Mouse (Mus musculus) heart, embryonic 11.5 days (tissue): ENCODE results near the gene Cln6. TPM values are rescaled to one million over a fixed set of nuclear protein-coding genes. Genes with fewer than 3 reads are reported as not detected.
"Not testable (repeated sequence)": the region's sequence is repeated elsewhere in the genome, so short reads cannot be mapped to it uniquely, and the experiment has no call there.

Experiments used
- ATAC-seq: fragments of 200-750 bp; cut with Nextera tagmentation; replicated peaks from 2 replicates; pipeline ENCODE4 v1.8.0; 2017; ENCODE audit warnings: moderate library complexity; ENCODE audit not compliant: insufficient number of reproducible peaks, low FRiP score, low TSS enrichment
- H3K27ac ChIP-seq: fragments of 300-500 bp; sonication (generic); 2 replicates; pipeline ENCODE4 v1.5.1; 2014; ENCODE audit warnings: mild to moderate bottlenecking, low read depth, low read length
- H3K27me3 ChIP-seq: fragments of 300-500 bp; sonication (generic); 2 replicates; pipeline ENCODE4 v1.6.1; 2014; ENCODE audit warnings: mild to moderate bottlenecking, low read length, mixed read lengths; ENCODE audit not compliant: control insufficient read depth, insufficient read depth
- H3K36me3 ChIP-seq: fragments of 300-500 bp; sonication (generic); 2 replicates; pipeline ENCODE4 v1.6.1; 2014; ENCODE audit warnings: mild to moderate bottlenecking, low read length, moderate library complexity, mixed read lengths; ENCODE audit not compliant: control insufficient read depth, insufficient read depth
- H3K4me1 ChIP-seq: fragments of 300-500 bp; sonication (generic); 2 replicates; pipeline ENCODE4 v1.6.1; 2014; ENCODE audit warnings: low read length; ENCODE audit not compliant: control insufficient read depth, insufficient read depth
- H3K4me2 ChIP-seq: fragments of 300-500 bp; sonication (generic); 2 replicates; pipeline ENCODE4 v1.6.1; 2014; ENCODE audit warnings: mild to moderate bottlenecking, moderate library complexity
- H3K4me3 ChIP-seq: fragments of 300-500 bp; sonication (generic); 2 replicates; pipeline ENCODE4 v1.5.1; 2014; ENCODE audit warnings: low read depth, low read length
- H3K9ac ChIP-seq: fragments of 300-500 bp; sonication (generic); 2 replicates; pipeline ENCODE4 v1.6.1; 2014; ENCODE audit warnings: mild to moderate bottlenecking, low read depth, low read length, moderate library complexity
- H3K9me3 ChIP-seq: fragments of 300-500 bp; sonication (generic); replicated peaks from 2 replicates; pipeline ENCODE4 v1.6.1; 2016; ENCODE audit warnings: low read length; ENCODE audit not compliant: control insufficient read depth
- WGBS: fragments of 180-500 bp; shearing (Covaris S2); extraction: QIAGEN DNeasy Blood & Tissue Kit; methylation state at CpG from one replicate; pipeline ENCODE4 v1.1.7; 2014; ENCODE audit not compliant: insufficient replicate concordance; 5-methylcytosine and 5-hydroxymethylcytosine counted together
- polyA plus RNA-seq: library from polyadenylated mRNA; unstranded; fragments of >200 nt; fragmentation: Nextera tagmentation; extraction: Ambion mirVana; gene quantifications from 2 replicates; pipeline ENCODE4 v1.2.1, GENCODE M21; 2014

Cln6 gene
- polyA plus RNA-seq, 1 experiment from 2014 or later, result 17.9 TPM

- WGBS, result 68% methylated on average over 20 of the region's 20 CpGs
- Histone ChIP-seq H3K9me3 (no peaks in the 10 kb centered on the region), H3K4me1 (peaks cover 8% of the 10 kb centered on the region), H3K27ac (no peak within 1 kb of the TSS), H3K4me3 (no peak within 1 kb of the TSS), H3K9ac (no peak within 1 kb of the TSS), H3K4me2 (no peak within 1 kb of the TSS), H3K36me3 (no peaks in the 10 kb centered on the region), H3K27me3 (no peaks in the 10 kb centered on the region)
- no peak for ATAC-seq
These were observed 19.2 kb downstream of the Cln6 start, which contains the start of gene Calml4 for GRCm38 (mm10) chr9:62857719-62858261. Gene Calml4 (plus strand): TSS chr9:62858080.

GRCm38 (mm10) chr9:62858266-62859019, 19.9 kb downstream of the Cln6 start:
- H3K4me3 ChIP-seq, result no peak overlapping the region
- no peak overlapping the region for H3K27ac ChIP-seq
- H3K4me2 ChIP-seq, result no peak overlapping the region
- no peaks in the 10 kb centered on the region for H3K9me3 ChIP-seq
- H3K27me3 ChIP-seq, result no peaks in the 10 kb centered on the region
- 58% methylated on average over 8 of the region's 8 CpGs for WGBS
- H3K9ac ChIP-seq, result no peak overlapping the region
- H3K36me3 ChIP-seq, result no peaks in the 10 kb centered on the region
- peaks cover 8% of the 10 kb centered on the region for H3K4me1 ChIP-seq
- ATAC-seq, result no peak

GRCm38 (mm10) chr9:62860102-62860501, 21.5 kb downstream of the Cln6 start:
- H3K9me3 ChIP-seq, H3K9ac ChIP-seq, H3K4me1 ChIP-seq, H3K4me3 ChIP-seq, H3K36me3 ChIP-seq, H3K27me3 ChIP-seq, H3K4me2 ChIP-seq, H3K27ac ChIP-seq, ATAC-seq: not testable (repeated sequence)
- 41% methylated on average over 6 of the region's 7 CpGs for WGBS

- no peaks in the 10 kb centered on the region for H3K27me3 ChIP-seq
- 49% methylated on average over 4 of the region's 4 CpGs for WGBS
- H3K4me2 ChIP-seq, result no peak overlapping the region
- peaks cover 5% of the 10 kb centered on the region for H3K4me1 ChIP-seq
- H3K27ac ChIP-seq, result no peak overlapping the region
- ATAC-seq, result no peak
- H3K36me3 ChIP-seq, result no peaks in the 10 kb centered on the region
- H3K9me3 ChIP-seq, result no peaks in the 10 kb centered on the region
- H3K9ac ChIP-seq, result no peak overlapping the region
- H3K4me3 ChIP-seq, result no peak overlapping the region
These were observed 22.3 kb downstream of the Cln6 start for GRCm38 (mm10) chr9:62860866-62861265.

GRCm38 (mm10) chr9:62869236-62869635, 30.7 kb downstream of the Cln6 start:
- ATAC-seq, H3K9me3 ChIP-seq, H3K27me3 ChIP-seq, H3K9ac ChIP-seq, H3K27ac ChIP-seq, H3K4me1 ChIP-seq, H3K36me3 ChIP-seq, H3K4me2 ChIP-seq, H3K4me3 ChIP-seq: not testable (repeated sequence)
- WGBS, result 76% methylated on average over 4 of the region's 4 CpGs

GRCm38 (mm10) chr9:62870728-62871127, 32.1 kb downstream of the Cln6 start:
- ATAC-seq, result no peak

GRCm38 (mm10) chr9:62876966-62877616, 38.5 kb downstream of the Cln6 start:
- Histone ChIP-seq H3K27ac (no peak overlapping the region), H3K9ac (no peak overlapping the region), H3K4me3 (no peak overlapping the region), H3K27me3 (no peaks in the 10 kb centered on the region), H3K4me1 (peaks cover 7% of the 10 kb centered on the region; the same call in 1 of the 2 replicates), H3K4me2 (no peak overlapping the region), H3K9me3 (no peaks in the 10 kb centered on the region), H3K36me3 (0 out of 2 replicates have a peak, but pooled peaks cover under 1% of the 10 kb centered on the region)
- ATAC-seq, result no peak
- 79% methylated on average over 7 of the region's 7 CpGs for WGBS

More at GRCm38 (mm10) chr9:62870728-62871127, 32.1 kb downstream of the Cln6 start:
- Histone ChIP-seq H3K9ac (no peak overlapping the region), H3K4me1 (no peaks in the 10 kb centered on the region), H3K9me3 (no peaks in the 10 kb centered on the region), H3K36me3 (no peaks in the 10 kb centered on the region), H3K27me3 (no peaks in the 10 kb centered on the region), H3K4me2 (no peak overlapping the region), H3K27ac (no peak overlapping the region), H3K4me3 (no peak overlapping the region)

- H3K4me3 ChIP-seq, result no peak overlapping the region
- peaks cover 7% of the 10 kb centered on the region; the same call in 1 of the 2 replicates for H3K4me1 ChIP-seq
- H3K27ac ChIP-seq, result no peak overlapping the region
- 0 out of 2 replicates have a peak, but pooled peaks cover 6% of the 10 kb centered on the region for H3K36me3 ChIP-seq
- no peak for ATAC-seq
- H3K9me3 ChIP-seq, result no peaks in the 10 kb centered on the region
- no peak overlapping the region for H3K4me2 ChIP-seq
- H3K27me3 ChIP-seq, result no peaks in the 10 kb centered on the region
- WGBS, result 74% methylated on average over 2 of the region's 2 CpGs
- H3K9ac ChIP-seq, result no peak overlapping the region
These were observed 39.2 kb downstream of the Cln6 start for GRCm38 (mm10) chr9:62877825-62878224.
